In the genomic region with DNA sequence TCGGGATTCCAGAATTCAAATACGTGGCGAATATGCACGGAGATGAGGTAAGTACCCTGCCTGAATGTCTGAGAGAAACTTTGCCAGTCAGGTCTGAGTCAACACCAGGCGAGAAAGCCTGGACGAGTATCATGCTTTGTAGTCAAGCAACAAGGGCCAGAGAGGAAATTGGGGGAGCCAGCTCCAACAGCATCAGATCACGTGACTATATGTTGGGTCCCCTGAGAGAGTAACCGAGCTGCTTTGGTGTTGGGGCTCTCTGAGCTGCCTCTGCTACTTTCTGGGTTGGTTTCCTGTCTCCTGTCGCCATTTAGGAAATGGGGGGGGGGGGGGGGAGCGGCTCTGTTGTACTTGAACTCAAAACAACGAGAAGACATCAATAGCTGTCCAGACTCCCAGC, we compare ENCODE assay signal across 12 mouse cellular contexts. TPM values are rescaled to one million over a fixed set of nuclear protein-coding genes. Genes with fewer than 3 reads are reported as not detected.
A peak's percentile ranks its signal among the peaks of the same experiment; 100 is the strongest.
DNase-seq lines count a peak whose midpoint lies in the region; ATAC-seq lines count a peak whose summit lies in the region.
"Had no signal": no experiment of that assay in that cellular context is flagged by ENCODE, and none has a peak within 500 bp of the region (broad histone marks: within the 10 kb centered on the region; RNA-seq: fewer than 3 reads in every experiment).

No protein-coding gene starts in this region.

- H3K27ac ChIP-seq in limb, embryonic 13.5 days, result peak overlapping the region; percentile 17
- H3K27ac ChIP-seq: neural tube, embryonic 15.5 days had no signal

- no peaks in the 10 kb centered on the region for H3K9me3 ChIP-seq in limb, embryonic 13.5 days
- H3K9me3 ChIP-seq: neural tube, embryonic 15.5 days had no signal

- H3K27me3 ChIP-seq in limb, embryonic 13.5 days, result no peaks in the 10 kb centered on the region
- H3K27me3 ChIP-seq: neural tube, embryonic 15.5 days had no signal

- H3K4me3 ChIP-seq in limb, embryonic 13.5 days, result no peak overlapping the region
- H3K4me3 ChIP-seq: neural tube, embryonic 15.5 days had no signal

- peak; percentile 51; the same call in 1 of the 2 replicates for ATAC-seq in limb, embryonic 13.5 days (ENCODE audit: low FRiP score, low read depth)

- H3K9ac ChIP-seq in limb, embryonic 13.5 days, result no peak overlapping the region
- H3K9ac ChIP-seq: neural tube, embryonic 15.5 days had no signal

- DNase-seq in heart, adult 9 months (ENCODE audit: low spot score in 2 of 2), result peak; percentile 33 to 70
- DNase-seq in heart, postnatal 36 days, result no peak
- DNase-seq in adipocyte (ENCODE audit: low spot score), result peak; percentile 94
- peak; percentile 71 for DNase-seq in thymus, postnatal 25 days
- DNase-seq in left cerebral cortex, adult 8-10 months (ENCODE audit: low spot score in 2 of 2), result no peak
- no peak for DNase-seq in layer of hippocampus, postnatal 14 days (ENCODE audit: low spot score in 2 of 2)
- DNase-seq in frontal cortex, postnatal 10 days (ENCODE audit: low spot score in 2 of 2), result no peak
- DNase-seq: cerebellum, postnatal 10 days; layer of hippocampus, adult 9-11 months; midbrain, embryonic 14.5 days had no signal

- H3K36me3 ChIP-seq in limb, embryonic 13.5 days, result no peaks in the 10 kb centered on the region
- H3K36me3 ChIP-seq: neural tube, embryonic 15.5 days had no signal

- peaks cover 26% of the 10 kb centered on the region for H3K4me1 ChIP-seq in limb, embryonic 13.5 days

- 34% methylated on average over 11 of the region's 11 CpGs for WGBS in limb, embryonic 13.5 days

- intact Hi-C loops in heart, postnatal 36 days (cut with DNase I), result no loop called here

- H3K4me2 ChIP-seq in limb, embryonic 13.5 days (replicated peaks), result no peak overlapping the region; the same call in 1 of the 2 replicates
- H3K4me2 ChIP-seq: neural tube, embryonic 15.5 days had no signal

RNA-seq across cellular contexts. Expression of a gene that starts 30.5 kb away (rescaled TPM):
- total RNA-seq in heart, postnatal 36 days (2021), result 1 to 10 TPM; 3.7 to 3.9 TPM
- polyA plus RNA-seq in limb, embryonic 13.5 days (2015; fragmentation: Nextera tagmentation; extraction: Ambion mirVana), result 40.5 and 42.8 TPM in 2 replicates
- total RNA-seq in left cerebral cortex, adult 8-10 months (2022), result 1 to 10 TPM; 7.6 to 8.4 (median 8.1) TPM
- total RNA-seq in layer of hippocampus, postnatal 14 days (2021), result 1 to 10 TPM; 7.7 to 7.8 TPM

RNA-seq across cellular contexts. Expression of a gene that starts 50.7 kb away (rescaled TPM):
- total RNA-seq in heart, postnatal 36 days (2021), result 10 to 100 TPM; 46.9 to 48.2 TPM
- polyA plus RNA-seq in limb, embryonic 13.5 days (2015; fragmentation: Nextera tagmentation; extraction: Ambion mirVana), result 47.3 and 49.5 TPM in 2 replicates
- 10 to 100 TPM; 44.9 to 54.3 (median 51.9) TPM for total RNA-seq in left cerebral cortex, adult 8-10 months (2022)
- 10 to 100 TPM; 59.1 to 62.8 TPM for total RNA-seq in layer of hippocampus, postnatal 14 days (2021)

Comparison
In these comparisons a context has a peak if more than half of its experiments do, and no peak if none do; other contexts are left out.
1. DNase-seq: peak in heart, adult 9 months (2 of 2), adipocyte (single experiment) and thymus, postnatal 25 days (single experiment); none in heart, postnatal 36 days (0 of 2), left cerebral cortex, adult 8-10 months (0 of 2), layer of hippocampus, postnatal 14 days (0 of 2) and frontal cortex, postnatal 10 days (0 of 2).